Mouse (Mus musculus): Measurements from ENCODE around the gene Myo3b. TPM values are rescaled to one million over a fixed set of nuclear protein-coding genes. Genes with fewer than 3 reads are reported as not detected.

Gene Myo3b
- total and polyA plus RNA-seq, 2 experiments, result not detected

- Histone ChIP-seq H3K27me3 (ENCODE audit: control insufficient read depth, insufficient read depth, low read length) (0 out of 2 replicates have a peak, but pooled peaks cover 3% of the 10 kb centered on the region), H3K27ac (replicated peaks; ENCODE audit: insufficient read depth, low read depth, low read length) (no peak overlapping the region), H3K4me3 (ENCODE audit: insufficient read depth, low read depth, low read length) (no peak overlapping the region), H3K4me1 (ENCODE audit: control insufficient read depth, insufficient read depth, low read length) (no peaks in the 10 kb centered on the region), H3K9ac (ENCODE audit: low read depth, low read length) (no peak overlapping the region), H3K79me2 (ENCODE audit: control insufficient read depth, insufficient read depth, low read length) (no peaks in the 10 kb centered on the region), H3K36me3 (ENCODE audit: control insufficient read depth, insufficient read depth, low read length) (no peaks in the 10 kb centered on the region)
- TF ChIP-seq POLR2A (IDR thresholded peaks at IDR 0.05; ENCODE audit: extremely low read depth, insufficient read depth, low read length) (no peak), CTCF (IDR thresholded peaks at IDR 0.05; ENCODE audit: low read depth, low read length) (peak; percentile 71)
- peak; percentile 41 for DNase-seq (ENCODE audit: extremely low read depth, low read depth, low spot score)
- under 1% methylated on average over 13 of the region's 13 CpGs for WGBS
Observed at GRCm38 (mm10) chr2:70126783-70127182, 87.9 kb downstream of the Myo3b start.

GRCm38 (mm10) chr2:70127351-70128148 is 88.6 kb downstream of the Myo3b start:
- no peak overlapping the region for H3K4me3 ChIP-seq (ENCODE audit: insufficient read depth, low read depth, low read length)
- 0 out of 2 replicates have a peak, but pooled peaks cover 3% of the 10 kb centered on the region for H3K27me3 ChIP-seq (ENCODE audit: control insufficient read depth, insufficient read depth, low read length)
- WGBS, result 21% methylated on average over 21 of the region's 21 CpGs
- no peak for TF ChIP-seq CTCF (IDR thresholded peaks at IDR 0.05; ENCODE audit: low read depth, low read length)
- H3K9ac ChIP-seq (ENCODE audit: low read depth, low read length), result no peak overlapping the region
- H3K79me2 ChIP-seq (ENCODE audit: control insufficient read depth, insufficient read depth, low read length), result no peaks in the 10 kb centered on the region
- H3K27ac ChIP-seq (replicated peaks; ENCODE audit: insufficient read depth, low read depth, low read length), result no peak overlapping the region
- DNase-seq (ENCODE audit: extremely low read depth, low read depth, low spot score), result no peak
- no peaks in the 10 kb centered on the region for H3K36me3 ChIP-seq (ENCODE audit: control insufficient read depth, insufficient read depth, low read length)
- no peaks in the 10 kb centered on the region for H3K4me1 ChIP-seq (ENCODE audit: control insufficient read depth, insufficient read depth, low read length)

- WGBS, result 66% methylated on average over 6 of the region's 6 CpGs
- DNase-seq (ENCODE audit: extremely low read depth, low read depth, low spot score), result no peak
Observed at GRCm38 (mm10) chr2:70128590-70128989, 89.7 kb downstream of the Myo3b start.

GRCm38 (mm10) chr2:70129566-70129965 is 90.6 kb downstream of the Myo3b start:
- no peak for TF ChIP-seq CTCF (IDR thresholded peaks at IDR 0.05; ENCODE audit: low read depth, low read length)
- TF ChIP-seq POLR2A (IDR thresholded peaks at IDR 0.05; ENCODE audit: extremely low read depth, insufficient read depth, low read length), result no peak
- H3K4me1 ChIP-seq (ENCODE audit: control insufficient read depth, insufficient read depth, low read length), result no peaks in the 10 kb centered on the region
- no peaks in the 10 kb centered on the region for H3K36me3 ChIP-seq (ENCODE audit: control insufficient read depth, insufficient read depth, low read length)
- no peak for DNase-seq (ENCODE audit: extremely low read depth, low read depth, low spot score)
- H3K4me3 ChIP-seq (ENCODE audit: insufficient read depth, low read depth, low read length), result no peak overlapping the region
- H3K27me3 ChIP-seq (ENCODE audit: control insufficient read depth, insufficient read depth, low read length), result 0 out of 2 replicates have a peak, but pooled peaks cover 3% of the 10 kb centered on the region
- WGBS, result 52% methylated on average over 3 of the region's 3 CpGs
- H3K79me2 ChIP-seq (ENCODE audit: control insufficient read depth, insufficient read depth, low read length), result no peaks in the 10 kb centered on the region
- H3K27ac ChIP-seq (replicated peaks; ENCODE audit: insufficient read depth, low read depth, low read length), result no peak overlapping the region
- no peak overlapping the region for H3K9ac ChIP-seq (ENCODE audit: low read depth, low read length)

More at GRCm38 (mm10) chr2:70128590-70128989, 89.7 kb downstream of the Myo3b start:
- Histone ChIP-seq H3K36me3 (ENCODE audit: control insufficient read depth, insufficient read depth, low read length) (no peaks in the 10 kb centered on the region), H3K79me2 (ENCODE audit: control insufficient read depth, insufficient read depth, low read length) (no peaks in the 10 kb centered on the region), H3K27ac (replicated peaks; ENCODE audit: insufficient read depth, low read depth, low read length) (no peak overlapping the region), H3K27me3 (ENCODE audit: control insufficient read depth, insufficient read depth, low read length) (0 out of 2 replicates have a peak, but pooled peaks cover 3% of the 10 kb centered on the region), H3K4me3 (ENCODE audit: insufficient read depth, low read depth, low read length) (no peak overlapping the region), H3K4me1 (ENCODE audit: control insufficient read depth, insufficient read depth, low read length) (no peaks in the 10 kb centered on the region), H3K9ac (ENCODE audit: low read depth, low read length) (no peak overlapping the region)
- TF ChIP-seq POLR2A (IDR thresholded peaks at IDR 0.05; ENCODE audit: extremely low read depth, insufficient read depth, low read length) (no peak), CTCF (IDR thresholded peaks at IDR 0.05; ENCODE audit: low read depth, low read length) (no peak)

- Histone ChIP-seq H3K79me2 (ENCODE audit: control insufficient read depth, insufficient read depth, low read length) (no peaks in the 10 kb centered on the region), H3K36me3 (ENCODE audit: control insufficient read depth, insufficient read depth, low read length) (no peaks in the 10 kb centered on the region), H3K9ac (ENCODE audit: low read depth, low read length) (no peak overlapping the region), H3K27ac (replicated peaks; ENCODE audit: insufficient read depth, low read depth, low read length) (no peak overlapping the region), H3K4me3 (ENCODE audit: insufficient read depth, low read depth, low read length) (no peak overlapping the region), H3K27me3 (ENCODE audit: control insufficient read depth, insufficient read depth, low read length) (no peaks in the 10 kb centered on the region), H3K4me1 (ENCODE audit: control insufficient read depth, insufficient read depth, low read length) (no peaks in the 10 kb centered on the region)
- WGBS, result 89% methylated on average over 4 of the region's 4 CpGs
- no peak for TF ChIP-seq POLR2A (IDR thresholded peaks at IDR 0.05; ENCODE audit: extremely low read depth, insufficient read depth, low read length)
- TF ChIP-seq CTCF (IDR thresholded peaks at IDR 0.05; ENCODE audit: low read depth, low read length), result no peak
- DNase-seq (ENCODE audit: extremely low read depth, low read depth, low spot score), result no peak
Observed at GRCm38 (mm10) chr2:70133281-70133680, 94.4 kb downstream of the Myo3b start.

Data from liver, adult 2 months (tissue).